Mouse (Mus musculus): ENCODE measurements around the gene Syngr2. TPM values are rescaled to one million over a fixed set of nuclear protein-coding genes. Genes with fewer than 3 reads are reported as not detected.

The Syngr2 gene
- polyA plus RNA-seq, 1 experiment from 2014 or later: 14.6 TPM

- 89% methylated on average over 11 of the region's 13 CpGs for WGBS
- no peak overlapping the region for H3K27ac ChIP-seq
- ATAC-seq (ENCODE audit: low FRiP score): no peak
These were observed 33.9 kb upstream of the Syngr2 start for GRCm38 (mm10) chr11:117775540-117775939.

GRCm38 (mm10) chr11:117776085-117776792, 33.2 kb upstream of the Syngr2 start:
- Histone ChIP-seq H3K9me3 (no peaks in the 10 kb centered on the region), H3K4me2 (no peak overlapping the region), H3K4me3 (no peak overlapping the region), H3K27ac (no peak overlapping the region), H3K27me3 (peaks cover 23% of the 10 kb centered on the region), H3K9ac (no peak overlapping the region), H3K36me3 (no peaks in the 10 kb centered on the region), H3K4me1 (replicated peaks) (peaks cover 35% of the 10 kb centered on the region)
- ATAC-seq (ENCODE audit: low FRiP score): no peak
- WGBS: 90% methylated on average over 14 of the region's 14 CpGs

More at GRCm38 (mm10) chr11:117775540-117775939, 33.9 kb upstream of the Syngr2 start:
- H3K9me3 ChIP-seq: no peaks in the 10 kb centered on the region
- H3K9ac ChIP-seq: no peak overlapping the region
- H3K4me3 ChIP-seq: no peak overlapping the region
- H3K27me3 ChIP-seq: peaks cover 16% of the 10 kb centered on the region
- no peaks in the 10 kb centered on the region for H3K36me3 ChIP-seq
- no peak overlapping the region for H3K4me2 ChIP-seq
- H3K4me1 ChIP-seq (replicated peaks): peaks cover 28% of the 10 kb centered on the region

GRCm38 (mm10) chr11:117777111-117777510, 32.4 kb upstream of the Syngr2 start:
- Histone ChIP-seq H3K4me3 (no peak overlapping the region), H3K9me3 (no peaks in the 10 kb centered on the region), H3K36me3 (no peaks in the 10 kb centered on the region), H3K4me2 (no peak overlapping the region), H3K4me1 (replicated peaks) (peaks cover 43% of the 10 kb centered on the region), H3K27me3 (peaks cover 32% of the 10 kb centered on the region), H3K27ac (no peak overlapping the region), H3K9ac (no peak overlapping the region)
- no peak for ATAC-seq (ENCODE audit: low FRiP score)
- 86% methylated on average over 5 of the region's 5 CpGs for WGBS

GRCm38 (mm10) chr11:117778031-117778430, 31.4 kb upstream of the Syngr2 start:
- H3K27ac ChIP-seq: no peak overlapping the region
- peaks cover 48% of the 10 kb centered on the region for H3K4me1 ChIP-seq (replicated peaks)
- no peaks in the 10 kb centered on the region for H3K36me3 ChIP-seq
- H3K4me2 ChIP-seq: no peak overlapping the region
- 95% methylated on average over 11 of the region's 11 CpGs for WGBS
- no peak overlapping the region for H3K9ac ChIP-seq
- ATAC-seq (ENCODE audit: low FRiP score): no peak
- H3K27me3 ChIP-seq: peaks cover 41% of the 10 kb centered on the region
- H3K9me3 ChIP-seq: no peaks in the 10 kb centered on the region
- no peak overlapping the region for H3K4me3 ChIP-seq

GRCm38 (mm10) chr11:117778851-117779433, 30.5 kb upstream of the Syngr2 start:
- peak overlapping the region; percentile 69; the same call in 1 of the 2 replicates for H3K9ac ChIP-seq
- WGBS: 61% methylated on average over 12 of the region's 12 CpGs
- no peaks in the 10 kb centered on the region for H3K36me3 ChIP-seq
- H3K27ac ChIP-seq: peak overlapping the region; percentile 73
- no peaks in the 10 kb centered on the region for H3K9me3 ChIP-seq
- H3K27me3 ChIP-seq: peaks cover 50% of the 10 kb centered on the region
- 0 out of 2 replicates have a peak, but pooled peaks have one; percentile 10 for ATAC-seq (ENCODE audit: low FRiP score)
- H3K4me1 ChIP-seq (replicated peaks): peaks cover 53% of the 10 kb centered on the region
- H3K4me2 ChIP-seq: peak overlapping the region; percentile 56
- no peak overlapping the region for H3K4me3 ChIP-seq

GRCm38 (mm10) chr11:117779434-117780198, 29.9 kb upstream of the Syngr2 start:
- peak; percentile 38; the same call in 1 of the 2 replicates for ATAC-seq (ENCODE audit: low FRiP score)

GRCm38 (mm10) chr11:117780199-117780515, 29.3 kb upstream of the Syngr2 start:
- WGBS: 1% methylated on average over 16 of the region's 17 CpGs
- H3K4me1 ChIP-seq (replicated peaks): peaks cover 53% of the 10 kb centered on the region

More at GRCm38 (mm10) chr11:117779434-117780198, 29.9 kb upstream of the Syngr2 start:
- Histone ChIP-seq H3K4me3 (peak overlapping the region; percentile 33), H3K36me3 (no peaks in the 10 kb centered on the region), H3K27ac (peak overlapping the region; percentile 73), H3K4me1 (replicated peaks) (peaks cover 53% of the 10 kb centered on the region), H3K4me2 (peak overlapping the region; percentile 56), H3K9ac (peak overlapping the region; percentile 69), H3K9me3 (no peaks in the 10 kb centered on the region), H3K27me3 (peaks cover 57% of the 10 kb centered on the region)
- 5% methylated on average over 38 of the region's 38 CpGs for WGBS

GRCm38 (mm10) chr11:117780582-117781111, 28.8 kb upstream of the Syngr2 start:
- ATAC-seq (ENCODE audit: low FRiP score): no peak
- Histone ChIP-seq H3K27me3 (peaks cover 66% of the 10 kb centered on the region), H3K27ac (peak overlapping the region; percentile 73; the same call in 1 of the 2 replicates), H3K36me3 (no peaks in the 10 kb centered on the region), H3K4me3 (peak overlapping the region; percentile 33), H3K9me3 (no peaks in the 10 kb centered on the region), H3K4me2 (peak overlapping the region; percentile 56), H3K9ac (peak overlapping the region; percentile 69), H3K4me1 (replicated peaks) (peaks cover 53% of the 10 kb centered on the region)
- 6% methylated on average over 19 of the region's 19 CpGs for WGBS

More at GRCm38 (mm10) chr11:117780199-117780515, 29.3 kb upstream of the Syngr2 start:
- Histone ChIP-seq H3K9me3 (no peaks in the 10 kb centered on the region), H3K4me3 (peak overlapping the region; percentile 33), H3K27ac (peak overlapping the region; percentile 73), H3K9ac (peak overlapping the region; percentile 69), H3K4me2 (peak overlapping the region; percentile 56), H3K27me3 (peaks cover 62% of the 10 kb centered on the region), H3K36me3 (no peaks in the 10 kb centered on the region)
- peak; percentile 50; the same call in 1 of the 2 replicates for ATAC-seq (ENCODE audit: low FRiP score)

- Histone ChIP-seq H3K4me1 (replicated peaks) (peaks cover 53% of the 10 kb centered on the region), H3K4me3 (no peak overlapping the region)
- 23% methylated on average over 18 of the region's 18 CpGs for WGBS
These were observed 28.2 kb upstream of the Syngr2 start for GRCm38 (mm10) chr11:117781199-117781821.

GRCm38 (mm10) chr11:117781993-117782704, 27.3 kb upstream of the Syngr2 start, which contains the start of the genes Tmc8 and Tmc6:
Gene Tmc8, plus strand, starts transcription at chr11:117782076.
Gene Tmc6, minus strand, starts transcription at chr11:117782198.
- no peaks in the 10 kb centered on the region for H3K36me3 ChIP-seq
- peak within 1 kb of the TSS; percentile 52 for H3K27ac ChIP-seq
- H3K4me2 ChIP-seq: peak within 1 kb of the TSS; percentile 56
- peak within 1 kb of the TSS; percentile 63 for H3K9ac ChIP-seq
- no peak for ATAC-seq (ENCODE audit: low FRiP score)
- 45% methylated on average over 21 of the region's 24 CpGs for WGBS
- H3K4me3 ChIP-seq: peak within 1 kb of the TSS; percentile 23
- peaks cover 66% of the 10 kb centered on the region for H3K27me3 ChIP-seq
- no peaks in the 10 kb centered on the region for H3K9me3 ChIP-seq
- H3K4me1 ChIP-seq (replicated peaks): peaks cover 53% of the 10 kb centered on the region

More at GRCm38 (mm10) chr11:117781199-117781821, 28.2 kb upstream of the Syngr2 start:
- H3K9ac ChIP-seq: no peak overlapping the region
- H3K9me3 ChIP-seq: no peaks in the 10 kb centered on the region
- peaks cover 66% of the 10 kb centered on the region for H3K27me3 ChIP-seq
- H3K36me3 ChIP-seq: no peaks in the 10 kb centered on the region
- ATAC-seq (ENCODE audit: low FRiP score): no peak
- H3K27ac ChIP-seq: peak overlapping the region; percentile 52
- peak overlapping the region; percentile 56 for H3K4me2 ChIP-seq

- Histone ChIP-seq H3K36me3 (no peaks in the 10 kb centered on the region), H3K4me1 (replicated peaks) (peaks cover 51% of the 10 kb centered on the region), H3K4me2 (peak overlapping the region; percentile 51), H3K4me3 (peak overlapping the region; percentile 23; the same call in 1 of the 2 replicates), H3K9me3 (no peaks in the 10 kb centered on the region), H3K9ac (peak overlapping the region; percentile 63), H3K27ac (0 out of 2 replicates have a peak overlapping the region, but pooled peaks have one; percentile 18), H3K27me3 (peaks cover 66% of the 10 kb centered on the region)
- WGBS: 48% methylated on average over 9 of the region's 9 CpGs
- ATAC-seq (ENCODE audit: low FRiP score): no peak
These were observed 26.8 kb upstream of the Syngr2 start for GRCm38 (mm10) chr11:117782705-117783034.

Data from hindbrain, embryonic 13.5 days (tissue).